Mouse (Mus musculus): ENCODE results near the gene Aqp1. TPM values are rescaled to one million over a fixed set of nuclear protein-coding genes. Genes with fewer than 3 reads are reported as not detected.
A peak's percentile ranks its signal among the peaks of the same experiment; 100 is the strongest.

Gene Aqp1
- total and polyA plus RNA-seq, 3 experiments: 50.3 TPM; not detected in 2

GRCm38 (mm10) chr6:55376076-55376475 lies 39.8 kb downstream of the Aqp1 start, which contains the start of gene Ghrhr:
Gene Ghrhr (plus strand): TSS chr6:55376295.
- no peaks in the 10 kb centered on the region for H3K9me3 ChIP-seq (replicated peaks)
- no peaks in the 10 kb centered on the region for H3K27me3 ChIP-seq (ENCODE audit: insufficient read depth, low read length)

DNA sequence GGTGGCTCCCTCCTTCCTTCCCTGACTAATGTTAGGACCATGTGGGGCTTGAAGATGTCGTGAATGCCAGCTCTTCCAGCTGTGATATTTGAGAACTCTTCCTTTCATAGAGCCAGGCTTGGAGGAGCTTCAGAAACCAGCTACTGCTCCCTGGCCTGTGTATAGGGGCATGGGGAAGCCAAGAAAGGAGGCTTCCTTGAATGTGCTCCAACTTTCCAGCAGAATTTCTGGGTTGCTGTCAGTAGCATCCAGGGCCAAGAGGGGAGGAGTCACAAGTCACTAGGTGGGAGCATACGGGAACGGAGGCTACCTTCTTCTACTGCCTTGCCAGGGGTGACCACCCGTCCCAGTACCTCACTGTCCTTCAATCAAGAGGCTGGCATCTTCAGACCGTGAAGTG lies 40.3 kb downstream of the Aqp1 start:
- DNase-seq (ENCODE audit: low spot score) (no peak), ATAC-seq (ENCODE audit: extremely low read depth, insufficient number of reproducible peaks, low FRiP score, poor library complexity, severe bottlenecking) (no peak)
- Histone ChIP-seq H3K4me3 (ENCODE audit: low read depth, low read length) (no peak overlapping the region), H3K36me3 (replicated peaks) (no peaks in the 10 kb centered on the region), H3K4me1 (ENCODE audit: insufficient read depth, low read depth, low read length) (no peaks in the 10 kb centered on the region), H3K27me3 (ENCODE audit: insufficient read depth, low read length) (0 out of 2 replicates have a peak, but pooled peaks cover under 1% of the 10 kb centered on the region), H3K9me3 (replicated peaks) (no peaks in the 10 kb centered on the region)
- no peak for TF ChIP-seq POLR2AphosphoS5 (IDR thresholded peaks at IDR 0.05; ENCODE audit: insufficient replicate concordance, low read depth, low read length)
- no peak for TF ChIP-seq GATA1 (IDR thresholded peaks at IDR 0.05; ENCODE audit: borderline replicate concordance, low read length)
- TF ChIP-seq TAL1 (conservative IDR thresholded peaks at IDR 0.05; ENCODE audit: low read depth, low read length): no peak
- TF ChIP-seq CTCF (IDR thresholded peaks at IDR 0.05; ENCODE audit: low read depth, low read length): no peak
- no peak for TF ChIP-seq GATA2 (IDR thresholded peaks at IDR 0.05; ENCODE audit: borderline replicate concordance, low read depth, low read length)

More at GRCm38 (mm10) chr6:55376076-55376475, 39.8 kb downstream of the Aqp1 start, which contains the start of gene Ghrhr:
- no peak within 1 kb of the TSS for H3K4me3 ChIP-seq (ENCODE audit: low read depth, low read length)
- ATAC-seq (ENCODE audit: extremely low read depth, insufficient number of reproducible peaks, low FRiP score, poor library complexity, severe bottlenecking) (no peak), DNase-seq (ENCODE audit: low spot score) (no peak)
- H3K4me1 ChIP-seq (ENCODE audit: insufficient read depth, low read depth, low read length): no peaks in the 10 kb centered on the region
- H3K36me3 ChIP-seq (replicated peaks): no peaks in the 10 kb centered on the region
- TF ChIP-seq POLR2AphosphoS5 (IDR thresholded peaks at IDR 0.05; ENCODE audit: insufficient replicate concordance, low read depth, low read length): no peak
- no peak for TF ChIP-seq GATA1 (IDR thresholded peaks at IDR 0.05; ENCODE audit: borderline replicate concordance, low read length)
- no peak for TF ChIP-seq CTCF (IDR thresholded peaks at IDR 0.05; ENCODE audit: low read depth, low read length)
- no peak for TF ChIP-seq TAL1 (conservative IDR thresholded peaks at IDR 0.05; ENCODE audit: low read depth, low read length)
- no peak for TF ChIP-seq GATA2 (IDR thresholded peaks at IDR 0.05; ENCODE audit: borderline replicate concordance, low read depth, low read length)

- ATAC-seq (ENCODE audit: extremely low read depth, insufficient number of reproducible peaks, low FRiP score, poor library complexity, severe bottlenecking) (no peak), DNase-seq (ENCODE audit: low spot score) (no peak)
- no peak overlapping the region for H3K4me3 ChIP-seq (ENCODE audit: low read depth, low read length)
- no peaks in the 10 kb centered on the region for H3K9me3 ChIP-seq (replicated peaks)
- H3K36me3 ChIP-seq (replicated peaks): no peaks in the 10 kb centered on the region
- H3K4me1 ChIP-seq (ENCODE audit: insufficient read depth, low read depth, low read length): no peaks in the 10 kb centered on the region
- no peak for TF ChIP-seq GATA1 (IDR thresholded peaks at IDR 0.05; ENCODE audit: borderline replicate concordance, low read length)
- TF ChIP-seq POLR2AphosphoS5 (IDR thresholded peaks at IDR 0.05; ENCODE audit: insufficient replicate concordance, low read depth, low read length): no peak
- no peak for TF ChIP-seq TAL1 (conservative IDR thresholded peaks at IDR 0.05; ENCODE audit: low read depth, low read length)
- no peak for TF ChIP-seq GATA2 (IDR thresholded peaks at IDR 0.05; ENCODE audit: borderline replicate concordance, low read depth, low read length)
- TF ChIP-seq CTCF (IDR thresholded peaks at IDR 0.05; ENCODE audit: low read depth, low read length): no peak
- peaks cover 3% of the 10 kb centered on the region; the same call in 1 of the 2 replicates for H3K27me3 ChIP-seq (ENCODE audit: insufficient read depth, low read length)
These were observed 41.2 kb downstream of the Aqp1 start for GRCm38 (mm10) chr6:55377461-55377860.

DNA sequence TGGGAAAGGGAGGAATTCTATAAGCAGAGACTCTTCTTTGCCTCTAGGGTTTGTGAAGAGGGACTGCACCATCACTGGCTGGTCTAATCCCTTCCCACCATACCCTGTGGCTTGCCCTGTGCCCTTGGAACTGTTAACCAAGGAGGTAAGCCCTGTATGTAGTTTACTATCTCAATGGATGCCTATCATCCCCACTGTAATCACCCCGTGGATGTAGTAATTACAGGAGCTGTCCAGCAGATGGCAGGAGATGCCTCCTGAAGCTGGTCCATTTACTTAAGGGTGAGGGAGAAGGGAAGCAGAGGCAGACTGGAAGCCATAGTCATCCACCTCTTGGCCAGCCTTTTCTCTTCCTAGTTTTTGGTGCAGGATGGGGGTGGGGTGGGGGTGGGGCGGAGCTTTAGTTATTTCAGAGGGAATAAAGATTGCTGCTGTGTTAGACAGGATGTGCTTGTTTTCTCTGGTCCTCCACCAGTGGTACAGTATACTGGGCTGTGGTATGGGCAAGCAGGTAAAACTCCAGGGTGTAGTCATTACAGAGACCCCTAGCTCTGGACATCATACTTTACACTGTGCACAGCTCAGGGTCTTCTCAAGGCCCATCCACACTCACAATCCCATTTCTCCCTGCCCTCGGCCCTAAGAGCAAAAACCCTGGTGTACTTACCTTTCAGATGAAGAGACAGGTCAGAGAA lies 43.6 kb downstream of the Aqp1 start:
- Histone ChIP-seq H3K36me3 (replicated peaks) (no peaks in the 10 kb centered on the region), H3K4me3 (ENCODE audit: low read depth, low read length) (no peak overlapping the region), H3K4me1 (ENCODE audit: insufficient read depth, low read depth, low read length) (no peaks in the 10 kb centered on the region), H3K9me3 (replicated peaks) (no peaks in the 10 kb centered on the region), H3K27me3 (ENCODE audit: insufficient read depth, low read length) (peaks cover 3% of the 10 kb centered on the region; the same call in 1 of the 2 replicates)
- DNase-seq (ENCODE audit: low spot score) (no peak), ATAC-seq (ENCODE audit: extremely low read depth, insufficient number of reproducible peaks, low FRiP score, poor library complexity, severe bottlenecking) (no peak)
- TF ChIP-seq CTCF (IDR thresholded peaks at IDR 0.05; ENCODE audit: low read depth, low read length) (peak; percentile 12; the same call in 1 of the 2 replicates), GATA2 (IDR thresholded peaks at IDR 0.05; ENCODE audit: borderline replicate concordance, low read depth, low read length) (no peak), GATA1 (IDR thresholded peaks at IDR 0.05; ENCODE audit: borderline replicate concordance, low read length) (no peak), POLR2AphosphoS5 (IDR thresholded peaks at IDR 0.05; ENCODE audit: insufficient replicate concordance, low read depth, low read length) (no peak), TAL1 (conservative IDR thresholded peaks at IDR 0.05; ENCODE audit: low read depth, low read length) (no peak)

DNA sequence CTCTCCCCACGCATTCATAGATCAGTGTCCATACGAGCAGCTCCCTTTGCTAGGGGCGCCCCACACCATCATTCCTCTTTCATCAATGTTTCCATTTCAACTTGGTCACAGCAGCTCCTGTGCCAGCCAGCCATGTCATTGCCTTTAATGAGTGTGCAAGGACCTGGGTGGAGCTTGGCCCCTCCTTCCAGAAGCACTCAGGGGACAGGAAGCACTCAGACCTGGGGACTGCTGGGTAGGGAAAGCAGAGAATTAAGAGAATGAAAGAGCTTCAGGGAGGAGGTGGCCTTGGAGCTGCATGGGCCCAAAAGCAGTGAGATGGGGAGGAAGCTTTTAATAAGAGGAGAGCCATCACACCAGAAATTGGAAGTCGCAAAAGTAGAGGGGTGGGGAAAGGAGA lies 45.7 kb downstream of the Aqp1 start:
- H3K4me3 ChIP-seq (ENCODE audit: low read depth, low read length): no peak overlapping the region
- H3K36me3 ChIP-seq (replicated peaks): no peaks in the 10 kb centered on the region
- TF ChIP-seq GATA1 (IDR thresholded peaks at IDR 0.05; ENCODE audit: borderline replicate concordance, low read length) (no peak), GATA2 (IDR thresholded peaks at IDR 0.05; ENCODE audit: borderline replicate concordance, low read depth, low read length) (no peak), POLR2AphosphoS5 (IDR thresholded peaks at IDR 0.05; ENCODE audit: insufficient replicate concordance, low read depth, low read length) (no peak), CTCF (IDR thresholded peaks at IDR 0.05; ENCODE audit: low read depth, low read length) (no peak), TAL1 (conservative IDR thresholded peaks at IDR 0.05; ENCODE audit: low read depth, low read length) (no peak)
- peaks cover 3% of the 10 kb centered on the region; the same call in 1 of the 2 replicates for H3K27me3 ChIP-seq (ENCODE audit: insufficient read depth, low read length)
- no peak for DNase-seq (ENCODE audit: low spot score)
- H3K9me3 ChIP-seq (replicated peaks): no peaks in the 10 kb centered on the region
- H3K4me1 ChIP-seq (ENCODE audit: insufficient read depth, low read depth, low read length): no peaks in the 10 kb centered on the region
- no peak for ATAC-seq (ENCODE audit: extremely low read depth, insufficient number of reproducible peaks, low FRiP score, poor library complexity, severe bottlenecking)

- H3K9me3 ChIP-seq (replicated peaks): no peaks in the 10 kb centered on the region
- DNase-seq (ENCODE audit: low spot score): no peak
- H3K27me3 ChIP-seq (ENCODE audit: insufficient read depth, low read length): peaks cover 3% of the 10 kb centered on the region; the same call in 1 of the 2 replicates
- no peak overlapping the region for H3K4me3 ChIP-seq (ENCODE audit: low read depth, low read length)
- ATAC-seq (ENCODE audit: extremely low read depth, insufficient number of reproducible peaks, low FRiP score, poor library complexity, severe bottlenecking): no peak
- no peaks in the 10 kb centered on the region for H3K36me3 ChIP-seq (replicated peaks)
- TF ChIP-seq POLR2AphosphoS5 (IDR thresholded peaks at IDR 0.05; ENCODE audit: insufficient replicate concordance, low read depth, low read length) (no peak), CTCF (IDR thresholded peaks at IDR 0.05; ENCODE audit: low read depth, low read length) (peak; percentile 49), TAL1 (conservative IDR thresholded peaks at IDR 0.05; ENCODE audit: low read depth, low read length) (no peak)
- H3K4me1 ChIP-seq (ENCODE audit: insufficient read depth, low read depth, low read length): no peaks in the 10 kb centered on the region
These were observed 47.7 kb downstream of the Aqp1 start for GRCm38 (mm10) chr6:55383897-55384296.

All from G1E (cell line).